Mouse (Mus musculus) small intestine, adult 2 months (tissue): ENCODE results near the gene Zfp800.

Source experiments
- CTCF ChIP-seq: fragments of 200-500 bp; IDR thresholded peaks from 2 replicates; pipeline ENCODE4 v1.5.1; 2012; ENCODE audit warnings: low read depth, mild to moderate bottlenecking, control low read depth, inconsistent platforms, low read length, moderate library complexity, mixed read lengths; ENCODE audit not compliant: insufficient replicate concordance, insufficient read length; ENCODE audit errors: extremely low read depth
- POLR2A ChIP-seq: fragments of 200-500 bp; IDR thresholded peaks from 2 replicates; pipeline ENCODE4 v1.6.1; 2012; ENCODE audit warnings: low read depth, mild to moderate bottlenecking, control low read depth, inconsistent platforms, low read length, moderate library complexity

- TF ChIP-seq CTCF (no peak), POLR2A (no peak)
Observed at GRCm38 (mm10) chr6:28333696-28334095, 64.1 kb downstream of the Zfp800 start.
